Mouse (Mus musculus) embryo, embryonic 11.5 days (tissue): ENCODE results near the gene Rfc5.
"Not testable (repeated sequence)": the region's sequence is repeated elsewhere in the genome, so short reads cannot be mapped to it uniquely, and the experiment has no call there.

Experiments used
- DNase-seq: peaks from one replicate; pipeline ENCODE4 v3.0.0-alpha.2; 2012; ENCODE audit warnings: low read depth, low spot score

The Rfc5 gene

DNA sequence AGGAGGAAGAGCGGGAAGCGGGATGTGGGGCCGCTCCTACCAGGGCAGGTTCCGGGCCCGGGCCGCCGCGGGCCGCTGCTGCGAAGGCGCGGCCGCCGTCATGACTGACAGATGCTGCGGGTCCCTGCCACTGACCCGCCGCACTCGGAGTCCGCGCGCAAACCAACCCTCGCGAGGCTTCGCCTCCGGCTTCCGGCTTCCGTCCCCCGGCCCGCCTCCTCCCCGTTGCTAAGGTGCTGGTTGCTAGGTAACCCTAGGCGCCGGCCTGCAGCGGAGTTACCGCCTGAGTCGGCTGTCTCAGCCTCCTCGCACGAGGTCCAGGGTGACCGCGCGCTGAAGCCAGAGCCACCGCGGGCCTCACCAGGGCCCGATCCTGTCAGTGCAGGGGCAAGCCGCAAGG is at the start of gene Rfc5:
Gene Rfc5, minus strand, starts transcription at position 171 of the 400 bp plus-strand sequence.
- DNase-seq, result peak; percentile 96

GRCm38 (mm10) chr5:117433501-117433900 is 44.7 kb upstream of the Rfc5 start:
- DNase-seq, result not testable (repeated sequence)

GRCm38 (mm10) chr5:117417442-117417841 is 28.6 kb upstream of the Rfc5 start:
- no peak for DNase-seq

- no peak for DNase-seq
Observed at GRCm38 (mm10) chr5:117415011-117415912, 26.4 kb upstream of the Rfc5 start.

DNA sequence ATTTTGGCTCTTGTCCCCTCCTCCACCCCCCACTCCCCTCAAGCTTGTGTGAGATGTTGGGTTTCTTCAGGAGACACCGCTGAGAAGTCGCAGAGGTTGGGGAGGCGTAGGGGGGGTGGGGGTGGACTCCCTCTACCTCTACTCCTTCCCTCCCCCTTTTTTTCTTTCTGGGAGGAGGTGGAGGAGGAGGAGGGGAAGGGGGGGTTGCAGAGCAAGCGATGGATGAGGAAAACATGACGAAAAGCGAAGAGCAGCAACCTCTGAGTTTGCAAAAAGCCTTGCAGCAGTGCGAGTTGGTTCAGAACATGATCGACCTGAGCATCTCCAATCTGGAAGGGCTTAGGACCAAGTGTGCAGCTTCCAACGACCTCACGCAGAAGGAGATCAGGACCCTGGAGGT is 25.8 kb upstream of the Rfc5 start:
- DNase-seq, result no peak

DNA sequence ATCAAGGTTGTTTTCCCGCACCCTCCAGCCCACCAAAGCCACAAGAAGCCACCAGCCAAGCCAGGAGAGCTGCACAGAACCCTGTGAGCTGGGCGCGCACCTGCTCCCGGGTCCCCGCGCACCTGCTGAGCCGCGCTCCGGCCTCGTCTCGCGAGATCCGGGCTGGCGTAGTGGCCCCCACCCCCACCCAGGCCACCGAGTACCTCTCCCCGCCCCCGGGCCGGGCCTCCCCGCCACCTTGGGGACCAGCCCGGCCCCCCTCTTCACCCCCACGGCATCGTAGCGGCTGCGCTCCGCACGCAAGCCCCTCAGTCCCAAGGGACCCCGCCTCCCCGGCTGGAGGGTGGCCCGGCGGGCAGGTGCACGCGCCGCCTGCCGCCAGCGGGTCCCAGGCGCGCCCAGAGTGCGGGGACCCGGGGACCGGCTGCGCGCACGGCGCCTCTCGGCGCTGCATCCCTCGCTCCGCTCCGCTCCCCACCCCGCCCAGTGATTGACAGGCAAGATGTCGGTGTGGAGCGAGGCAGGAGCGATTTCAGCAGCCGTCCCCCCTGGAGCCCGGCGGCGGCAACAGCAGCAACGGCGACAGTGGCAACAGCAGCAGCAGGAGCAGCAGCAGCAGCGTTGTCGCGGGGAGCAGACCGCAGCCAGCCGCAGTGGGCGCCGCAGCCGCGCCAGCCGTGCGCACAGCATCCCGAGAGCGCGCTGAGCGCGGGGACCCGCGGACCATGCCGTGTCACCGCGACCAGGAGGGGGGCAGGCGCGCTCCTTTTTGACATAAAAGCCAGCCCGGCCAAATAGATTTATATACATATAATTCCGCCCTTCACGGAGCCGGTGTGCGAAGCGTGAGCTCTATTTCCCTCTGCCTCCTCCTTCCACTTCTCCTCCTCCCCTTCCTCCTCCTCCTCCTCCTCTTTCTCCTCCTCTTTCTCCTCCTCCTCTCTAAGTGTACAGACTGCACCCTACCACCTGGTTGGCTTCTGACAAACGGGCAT is 25.0 kb upstream of the Rfc5 start, which contains the start of gene Ksr2:
Gene Ksr2, plus strand, starts transcription at position 494 of the 995 bp plus-strand sequence.
- peak; percentile 32 for DNase-seq

- no peak for DNase-seq
Observed at GRCm38 (mm10) chr5:117409369-117409768, 20.5 kb upstream of the Rfc5 start.

- no peak for DNase-seq
Observed at GRCm38 (mm10) chr5:117408216-117408615, 19.4 kb upstream of the Rfc5 start.

DNA sequence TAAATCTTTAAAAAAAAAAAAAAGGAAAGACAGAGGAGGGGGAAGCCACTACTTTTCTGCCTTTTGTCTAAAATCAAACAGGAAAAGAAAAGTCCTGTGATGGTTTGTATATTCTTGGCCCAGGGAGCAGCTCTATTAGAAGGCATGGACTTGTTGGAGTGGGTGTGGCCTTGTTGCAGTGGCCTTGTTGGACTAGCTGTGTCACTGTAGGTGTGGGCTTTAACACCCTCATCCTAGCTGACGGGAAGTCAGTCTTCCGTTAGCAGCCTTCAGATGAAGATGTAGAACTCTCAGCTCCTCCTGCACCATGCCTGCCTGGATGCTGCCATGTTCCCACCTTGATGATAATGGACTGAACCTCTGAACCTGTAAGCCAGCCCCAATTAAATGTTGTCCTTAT is 15.8 kb upstream of the Rfc5 start:
- not testable (repeated sequence) for DNase-seq

GRCm38 (mm10) chr5:117403609-117404008 is 14.8 kb upstream of the Rfc5 start:
- no peak for DNase-seq

DNA sequence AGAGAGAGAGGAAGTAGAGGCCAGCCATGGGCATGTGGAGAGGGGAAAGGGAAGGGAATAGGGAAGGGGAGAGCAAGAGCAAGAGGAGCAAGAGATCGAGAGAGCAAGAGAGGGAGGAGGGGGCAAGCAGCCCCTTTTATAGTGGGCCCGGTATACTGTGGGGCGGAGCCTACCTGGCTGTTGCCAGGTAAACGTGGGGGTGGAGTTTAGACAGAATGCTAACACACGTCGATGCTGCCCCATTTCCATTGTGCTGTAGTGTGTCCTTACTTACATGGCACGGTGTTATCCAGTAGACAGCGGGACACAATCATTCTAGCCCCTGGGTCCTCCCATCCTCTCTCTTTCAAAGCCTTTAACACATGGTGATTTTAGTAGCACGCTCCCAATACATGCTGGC is 10.4 kb upstream of the Rfc5 start:
- no peak for DNase-seq

- DNase-seq, result no peak
Observed at GRCm38 (mm10) chr5:117398007-117398550, 9.2 kb upstream of the Rfc5 start.

- no peak for DNase-seq
Observed at GRCm38 (mm10) chr5:117397371-117397770, 8.5 kb upstream of the Rfc5 start.

DNA sequence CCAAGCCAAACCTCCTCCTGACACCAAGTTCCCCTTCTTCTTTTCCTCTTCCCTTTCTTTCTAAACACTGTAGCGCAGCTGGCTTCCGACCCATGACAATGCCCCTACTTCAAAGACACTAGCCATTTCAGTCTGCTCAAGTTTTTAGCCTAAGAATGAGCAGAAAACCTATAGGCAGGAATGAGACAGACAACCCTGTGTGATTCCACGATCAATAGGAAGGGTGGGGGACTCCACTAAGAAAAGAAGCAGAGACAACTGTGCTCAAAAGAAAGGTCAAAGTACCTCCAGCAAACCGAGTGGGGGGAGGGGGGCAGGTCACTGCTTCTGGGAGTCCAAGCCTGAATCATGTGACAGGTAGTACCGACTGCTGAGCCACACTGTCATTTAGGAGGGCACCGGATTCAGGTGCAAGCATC is 7.8 kb upstream of the Rfc5 start:
- no peak for DNase-seq

GRCm38 (mm10) chr5:117395834-117396233 is 7.0 kb upstream of the Rfc5 start:
- DNase-seq, result no peak

DNA sequence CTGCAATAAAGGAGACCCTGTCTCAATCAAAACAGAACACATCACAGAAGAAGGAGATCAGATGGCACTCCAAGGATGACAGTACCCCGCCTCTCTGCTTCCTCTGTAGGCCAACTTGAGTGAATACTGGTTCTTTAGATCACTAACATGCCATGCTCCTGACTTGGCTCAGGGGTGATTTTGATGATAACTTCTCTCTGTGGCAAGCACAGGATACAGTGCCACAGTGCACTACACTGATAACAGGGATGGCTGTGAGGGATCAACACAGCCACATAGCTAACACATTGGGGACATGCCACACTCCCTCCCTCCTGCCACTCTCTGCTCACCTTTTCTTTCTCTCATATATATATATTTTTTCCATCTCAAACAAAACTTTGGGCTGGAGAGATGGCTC is 2.0 kb upstream of the Rfc5 start:
- DNase-seq, result no peak

- DNase-seq, result peak; percentile 40
Observed at GRCm38 (mm10) chr5:117388296-117388751, 523 bp downstream of the Rfc5 start.

GRCm38 (mm10) chr5:117383198-117383597 is 5.6 kb downstream of the Rfc5 start:
- DNase-seq, result no peak

GRCm38 (mm10) chr5:117381785-117382184 is 7.1 kb downstream of the Rfc5 start:
- DNase-seq, result no peak

- no peak for DNase-seq
Observed at GRCm38 (mm10) chr5:117380199-117380598, 8.6 kb downstream of the Rfc5 start.

DNA sequence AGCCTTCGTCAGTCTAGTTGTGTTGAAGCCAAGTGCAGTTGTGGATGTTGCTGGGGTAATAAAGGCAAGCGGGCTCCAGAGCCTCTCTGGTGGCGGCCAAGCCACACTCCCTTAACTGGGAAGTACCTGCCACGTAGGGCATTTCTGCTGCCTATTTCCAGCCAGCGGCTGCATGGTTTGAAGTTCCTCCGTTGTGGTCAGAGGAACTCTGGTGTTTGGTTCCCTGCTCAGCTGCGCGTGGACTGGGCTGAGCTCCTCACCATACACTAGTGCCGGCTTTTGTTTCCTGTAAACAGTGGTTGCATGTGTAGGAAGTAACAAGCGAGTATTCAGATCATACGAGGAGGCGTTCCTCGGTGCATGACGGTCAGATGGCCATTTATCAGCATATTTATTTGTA is 11.1 kb downstream of the Rfc5 start:
- DNase-seq, result not testable (repeated sequence)

GRCm38 (mm10) chr5:117376331-117376761 is 12.5 kb downstream of the Rfc5 start:
- no peak for DNase-seq
